Mouse (Mus musculus) liver, embryonic 11.5 days (tissue): ENCODE measurements around the gene Pi4k2a. TPM values are rescaled to one million over a fixed set of nuclear protein-coding genes. Genes with fewer than 3 reads are reported as not detected.

Experiments
- ATAC-seq: fragments of 200-750 bp; cut with Nextera tagmentation; replicated peaks from 2 replicates; pipeline ENCODE4 v1.8.0; 2017; ENCODE audit warnings: moderate number of reproducible peaks, mild to moderate bottlenecking, moderate TSS enrichment, moderate library complexity; ENCODE audit not compliant: low FRiP score
- DNase-seq: peaks from one replicate; pipeline ENCODE4 v3.0.0-alpha.2; 2017; ENCODE audit warnings: low spot score
- H3K27ac ChIP-seq: fragments of 300-500 bp; sonication (generic); 2 replicates; pipeline ENCODE4 v1.5.1; 2014; ENCODE audit warnings: mild to moderate bottlenecking, low read depth, low read length, control low read depth
- H3K27me3 ChIP-seq: fragments of 300-500 bp; sonication (generic); replicated peaks from 2 replicates; pipeline ENCODE4 v1.6.1; 2014; ENCODE audit warnings: low read length, mixed read lengths; ENCODE audit not compliant: control insufficient read depth, insufficient read depth
- H3K36me3 ChIP-seq: fragments of 300-500 bp; sonication (generic); 2 replicates; pipeline ENCODE4 v1.6.1; 2014; ENCODE audit warnings: mild to moderate bottlenecking, low read length, moderate library complexity, mixed read lengths; ENCODE audit not compliant: control insufficient read depth, insufficient read depth
- H3K4me1 ChIP-seq: fragments of 300-500 bp; sonication (generic); replicated peaks from 2 replicates; pipeline ENCODE4 v1.6.1; 2014; ENCODE audit warnings: low read length, mixed read lengths; ENCODE audit not compliant: control insufficient read depth, insufficient read depth
- H3K4me2 ChIP-seq: fragments of 300-500 bp; sonication (generic); 2 replicates; pipeline ENCODE4 v1.6.1; 2014; ENCODE audit warnings: mild to moderate bottlenecking, control low read depth, moderate library complexity
- H3K4me3 ChIP-seq: fragments of 300-500 bp; sonication (generic); 2 replicates; pipeline ENCODE4 v1.5.1; 2014; ENCODE audit warnings: low read depth, low read length, control low read depth
- H3K9ac ChIP-seq: fragments of 300-500 bp; sonication (generic); 2 replicates; pipeline ENCODE4 v1.6.1; 2014; ENCODE audit warnings: low read depth, low read length, control low read depth
- H3K9me3 ChIP-seq: fragments of 300-500 bp; sonication (generic); 2 replicates; pipeline ENCODE4 v1.6.1; 2016; ENCODE audit warnings: low read length, inconsistent platforms, mixed read lengths; ENCODE audit not compliant: control insufficient read depth
- WGBS: fragments of 180-500 bp; shearing (Covaris S2); extraction: QIAGEN DNeasy Blood & Tissue Kit; methylation state at CpG from one replicate; pipeline ENCODE4 v1.1.7; 2014; 5-methylcytosine and 5-hydroxymethylcytosine counted together
- polyA plus RNA-seq: library from polyadenylated mRNA; unstranded; fragments of >200 nt; fragmentation: Nextera tagmentation; extraction: Ambion mirVana; gene quantifications from 2 replicates; pipeline ENCODE4 v1.2.1, GENCODE M21; 2014

Pi4k2a gene
- polyA plus RNA-seq, 1 experiment from 2014 or later = 17.6 TPM

DNA sequence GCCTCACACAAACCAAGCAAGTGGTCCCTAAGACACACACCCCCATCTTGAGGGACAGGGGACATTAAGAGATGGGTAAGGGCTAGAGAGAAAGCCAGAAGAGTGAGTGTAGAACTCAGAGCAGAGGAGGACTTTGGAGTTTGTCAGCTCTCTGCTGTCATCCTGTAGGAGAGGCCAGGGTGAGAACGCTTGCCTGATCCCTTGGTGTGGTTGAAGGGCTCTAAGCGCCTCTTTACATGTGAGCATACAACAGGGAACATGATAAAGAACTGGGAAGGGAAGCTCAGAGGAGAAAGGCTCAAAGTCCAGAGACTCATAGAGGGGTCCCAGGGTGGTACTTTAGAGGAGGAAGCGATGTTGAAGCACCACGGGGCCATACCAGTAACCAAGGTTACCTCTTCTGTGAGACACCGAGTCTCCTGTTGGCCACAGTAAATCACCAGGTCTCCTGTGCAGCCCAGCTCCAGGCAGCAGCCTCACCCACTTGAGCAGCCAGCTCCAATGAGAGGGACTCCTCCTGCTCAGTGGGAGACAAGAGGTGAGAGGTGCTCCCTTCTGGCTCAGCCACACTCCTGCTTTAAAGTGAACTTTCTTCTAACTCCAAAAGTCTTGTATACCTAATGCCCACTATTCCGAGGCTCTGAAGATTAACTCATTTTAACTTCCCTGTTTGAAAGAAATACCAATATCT, 33.4 kb upstream of the Pi4k2a start:
- Histone ChIP-seq H3K9ac (no peak overlapping the region), H3K4me1 (no peaks in the 10 kb centered on the region), H3K36me3 (peaks cover 2% of the 10 kb centered on the region; the same call in 1 of the 2 replicates), H3K27me3 (no peaks in the 10 kb centered on the region), H3K4me3 (no peak overlapping the region), H3K27ac (no peak overlapping the region), H3K9me3 (no peaks in the 10 kb centered on the region), H3K4me2 (no peak overlapping the region)
- WGBS = 73% methylated on average over 6 of the region's 6 CpGs
- ATAC-seq (no peak), DNase-seq (no peak)

DNA sequence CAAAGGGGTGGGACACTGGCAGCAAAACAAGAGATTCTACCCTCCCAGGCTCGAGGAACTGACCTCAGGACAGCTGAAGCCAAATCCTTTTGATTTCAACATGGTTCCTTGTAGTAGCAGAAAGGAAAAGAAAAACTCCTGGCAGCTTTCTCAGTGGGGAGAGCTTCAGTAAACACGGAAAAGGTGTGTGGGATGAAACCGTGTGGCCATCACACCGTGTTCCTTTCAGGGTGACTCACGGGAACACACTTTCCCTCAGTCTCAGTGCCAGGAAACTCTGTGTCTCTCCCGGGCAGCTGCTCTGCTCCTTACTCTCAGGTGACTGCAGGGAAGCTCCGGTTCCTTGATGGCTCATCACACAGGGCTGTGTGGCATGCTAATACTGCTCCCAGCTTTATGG, 31.8 kb upstream of the Pi4k2a start:
- Histone ChIP-seq H3K4me3 (no peak overlapping the region), H3K27me3 (no peaks in the 10 kb centered on the region), H3K9me3 (no peaks in the 10 kb centered on the region), H3K36me3 (no peaks in the 10 kb centered on the region), H3K27ac (no peak overlapping the region), H3K9ac (no peak overlapping the region), H3K4me1 (no peaks in the 10 kb centered on the region), H3K4me2 (no peak overlapping the region)
- no peak for ATAC-seq
- 60% methylated on average over 7 of the region's 7 CpGs for WGBS
- DNase-seq = no peak

DNA sequence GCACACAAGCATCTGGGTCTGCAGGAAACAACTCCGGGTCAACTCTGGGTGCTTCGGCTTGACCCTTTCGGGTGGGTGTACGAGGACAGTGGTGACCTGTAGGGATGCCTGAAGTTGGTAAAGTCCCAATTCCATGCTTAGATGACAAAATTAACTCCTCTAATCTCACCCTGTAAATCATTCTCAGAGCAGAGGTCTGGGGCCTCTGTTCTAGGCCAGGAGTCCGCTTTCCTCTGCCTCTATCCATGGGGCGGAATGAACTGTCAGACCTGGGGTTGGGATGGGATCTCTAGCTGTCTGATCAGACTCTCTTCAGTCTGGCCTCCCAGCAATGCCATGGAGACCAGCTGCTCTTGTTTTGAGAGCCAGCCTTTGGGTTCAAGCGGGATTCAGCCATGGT, 28.8 kb upstream of the Pi4k2a start:
- no peak overlapping the region for H3K4me2 ChIP-seq
- no peak overlapping the region for H3K9ac ChIP-seq
- H3K36me3 ChIP-seq = no peaks in the 10 kb centered on the region
- no peak for ATAC-seq
- H3K27me3 ChIP-seq = no peaks in the 10 kb centered on the region
- no peak overlapping the region for H3K27ac ChIP-seq
- no peaks in the 10 kb centered on the region for H3K9me3 ChIP-seq
- 88% methylated on average over 7 of the region's 7 CpGs for WGBS
- no peaks in the 10 kb centered on the region for H3K4me1 ChIP-seq
- no peak for DNase-seq
- no peak overlapping the region for H3K4me3 ChIP-seq

DNA sequence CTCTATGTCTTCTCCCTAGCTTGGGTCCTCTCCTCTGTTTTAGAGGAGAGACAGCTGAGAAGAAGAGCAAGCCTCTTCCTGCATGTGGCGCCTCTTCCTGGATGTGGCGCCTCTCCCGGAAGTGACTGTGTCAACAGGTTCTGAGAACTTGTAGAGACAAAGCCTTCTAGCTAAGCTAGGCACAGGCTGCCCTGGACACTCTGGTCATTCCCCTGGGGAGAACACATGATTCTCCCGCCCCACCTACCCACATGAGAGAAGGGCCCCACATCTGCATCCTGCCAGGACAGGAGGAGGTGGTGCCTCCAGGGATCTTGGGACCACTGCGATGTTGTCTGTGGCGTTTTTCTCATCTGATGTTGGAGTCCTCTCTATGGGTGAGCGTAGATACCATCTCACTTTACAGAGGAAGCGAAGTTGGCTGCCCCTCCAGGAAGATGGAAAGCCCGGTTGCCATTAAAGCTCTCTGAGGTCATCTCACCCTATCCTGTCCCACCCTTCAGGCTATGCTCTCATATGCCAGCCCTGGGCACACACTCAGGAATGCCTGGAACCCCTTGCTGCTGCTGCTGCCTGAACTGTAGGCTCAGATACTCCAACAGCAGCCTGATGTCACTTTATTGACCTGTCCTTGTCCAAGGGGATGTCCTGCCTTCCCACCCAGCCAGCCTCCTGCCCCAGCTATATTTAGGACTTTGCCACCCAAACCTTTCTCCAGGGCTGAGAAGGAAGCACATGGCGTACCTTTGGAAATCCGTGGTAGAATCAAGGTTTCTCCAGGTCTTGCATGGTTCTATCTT, 21.6 kb upstream of the Pi4k2a start:
- H3K27me3 ChIP-seq = no peaks in the 10 kb centered on the region
- no peak overlapping the region for H3K9ac ChIP-seq
- no peak overlapping the region for H3K4me2 ChIP-seq
- no peak for ATAC-seq
- no peaks in the 10 kb centered on the region for H3K36me3 ChIP-seq
- no peak for DNase-seq
- no peak overlapping the region for H3K4me3 ChIP-seq
- 65% methylated on average over 11 of the region's 11 CpGs for WGBS
- H3K4me1 ChIP-seq = no peaks in the 10 kb centered on the region; the same call in 1 of the 2 replicates
- H3K9me3 ChIP-seq = no peaks in the 10 kb centered on the region
- H3K27ac ChIP-seq = no peak overlapping the region

DNA sequence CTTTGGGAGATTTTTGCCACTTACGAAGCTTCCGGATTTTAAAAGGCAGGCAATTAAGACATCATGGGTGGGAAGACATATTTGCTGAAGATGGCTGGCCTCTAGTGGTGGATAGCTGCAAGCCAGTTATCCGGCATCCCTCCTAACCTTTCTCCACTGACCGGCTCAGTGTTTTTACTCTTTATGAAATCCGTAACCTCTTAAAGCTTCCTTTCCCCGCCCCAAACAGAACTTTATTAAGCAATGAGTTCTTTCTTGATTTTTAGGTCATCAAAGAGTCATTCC, 21.1 kb upstream of the Pi4k2a start:
- Histone ChIP-seq H3K27ac (no peak overlapping the region), H3K9ac (no peak overlapping the region), H3K4me1 (no peaks in the 10 kb centered on the region; the same call in 1 of the 2 replicates), H3K4me2 (no peak overlapping the region), H3K9me3 (no peaks in the 10 kb centered on the region), H3K27me3 (no peaks in the 10 kb centered on the region), H3K4me3 (no peak overlapping the region), H3K36me3 (no peaks in the 10 kb centered on the region)
- 61% methylated on average over 6 of the region's 6 CpGs for WGBS
- DNase-seq (no peak), ATAC-seq (no peak)

DNA sequence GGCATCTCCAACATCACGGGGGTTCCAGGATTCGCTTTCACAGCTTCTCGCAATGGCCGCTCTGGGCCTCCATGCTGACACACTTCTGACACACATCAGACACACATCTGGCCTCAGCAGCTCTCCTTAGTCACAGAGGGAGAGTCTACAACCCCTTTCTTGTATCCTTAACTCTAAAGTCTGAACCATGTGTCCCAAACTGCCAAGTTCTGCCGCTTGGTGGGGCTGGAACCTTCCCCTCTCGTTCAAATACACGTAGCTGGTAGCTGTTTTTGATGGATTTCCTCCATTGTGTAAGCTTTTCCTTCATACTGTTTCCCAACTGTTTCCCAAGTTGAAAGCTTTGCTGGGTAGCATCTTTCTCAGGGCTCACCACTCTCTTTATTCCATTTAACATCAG, 19.0 kb upstream of the Pi4k2a start:
- no peak overlapping the region for H3K4me3 ChIP-seq
- H3K27me3 ChIP-seq = no peaks in the 10 kb centered on the region
- no peaks in the 10 kb centered on the region for H3K9me3 ChIP-seq
- no peaks in the 10 kb centered on the region; the same call in 1 of the 2 replicates for H3K4me1 ChIP-seq
- H3K9ac ChIP-seq = no peak overlapping the region
- ATAC-seq (no peak), DNase-seq (no peak)
- no peaks in the 10 kb centered on the region; the same call in 1 of the 2 replicates for H3K36me3 ChIP-seq
- WGBS = 67% methylated on average over 7 of the region's 7 CpGs
- H3K4me2 ChIP-seq = no peak overlapping the region
- peak overlapping the region; percentile 25; the same call in 1 of the 2 replicates for H3K27ac ChIP-seq

DNA sequence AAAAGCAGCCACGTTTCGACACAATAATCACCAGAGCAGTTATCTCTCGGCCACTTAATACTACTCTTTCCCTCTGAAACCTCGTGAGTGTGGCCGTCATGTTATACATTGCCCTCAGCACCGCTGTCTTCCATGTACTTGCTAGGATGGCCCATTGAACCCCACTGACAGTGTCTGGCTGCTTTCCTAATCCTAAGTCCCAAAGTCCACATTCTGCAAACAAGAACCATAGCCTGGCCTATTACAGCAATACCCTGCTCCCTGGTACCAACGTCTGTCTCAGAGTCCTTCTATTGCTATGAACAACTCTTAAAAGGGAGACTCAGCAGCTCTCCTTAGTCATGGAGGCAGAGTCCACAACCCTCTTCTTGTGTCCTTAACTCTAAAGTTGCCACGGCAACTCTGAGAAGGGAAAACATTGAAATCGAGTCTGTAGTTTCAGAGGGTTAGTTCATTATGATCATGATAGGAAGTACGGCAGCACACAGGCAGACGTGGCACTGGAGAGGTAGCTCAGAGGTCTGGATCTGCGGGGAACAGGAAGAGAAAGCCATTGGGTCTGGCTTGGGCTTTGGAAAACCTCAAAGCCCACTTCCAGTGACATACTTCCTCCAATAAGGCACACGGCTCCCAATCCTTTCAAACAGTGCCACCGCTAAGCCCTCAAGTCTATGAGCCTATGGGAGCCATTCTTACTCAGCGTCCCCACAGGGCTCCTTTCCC, 18.2 kb upstream of the Pi4k2a start:
- H3K9me3 ChIP-seq = no peaks in the 10 kb centered on the region
- DNase-seq (no peak), ATAC-seq (peak; percentile 39; the same call in 1 of the 2 replicates)
- no peaks in the 10 kb centered on the region for H3K27me3 ChIP-seq
- no peak overlapping the region for H3K4me3 ChIP-seq
- peak overlapping the region; percentile 40; the same call in 1 of the 2 replicates for H3K27ac ChIP-seq
- H3K4me2 ChIP-seq = no peak overlapping the region
- H3K9ac ChIP-seq = no peak overlapping the region
- H3K4me1 ChIP-seq = no peaks in the 10 kb centered on the region; the same call in 1 of the 2 replicates
- 69% methylated on average over 15 of the region's 15 CpGs for WGBS
- no peaks in the 10 kb centered on the region; the same call in 1 of the 2 replicates for H3K36me3 ChIP-seq

DNA sequence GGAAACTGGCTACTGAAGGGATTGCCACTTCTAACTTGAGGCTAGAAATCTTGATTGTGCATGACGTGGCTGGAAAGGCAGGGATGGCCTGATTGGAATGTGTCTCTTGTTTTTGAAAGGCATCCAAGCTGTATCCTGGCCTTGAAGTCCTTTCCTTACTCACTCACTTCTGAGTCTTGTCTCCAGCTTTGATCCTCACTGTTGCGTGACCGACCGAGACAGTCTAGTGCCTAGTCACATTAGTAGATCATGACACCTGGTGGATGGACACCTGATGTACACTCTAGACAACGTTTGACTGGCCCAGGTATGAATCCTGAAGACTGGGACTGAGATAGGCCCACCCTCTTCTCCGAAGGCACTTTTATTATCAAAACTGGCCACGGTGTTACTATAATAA, 17.5 kb upstream of the Pi4k2a start:
- DNase-seq = no peak
- Histone ChIP-seq H3K36me3 (no peaks in the 10 kb centered on the region; the same call in 1 of the 2 replicates), H3K4me2 (no peak overlapping the region)

More for the DNA sequence above, 17.5 kb upstream of the Pi4k2a start:
- ATAC-seq = no peak
- H3K9me3 ChIP-seq = no peaks in the 10 kb centered on the region
- H3K4me3 ChIP-seq = no peak overlapping the region
- H3K9ac ChIP-seq = no peak overlapping the region
- 72% methylated on average over 7 of the region's 7 CpGs for WGBS
- no peak overlapping the region for H3K27ac ChIP-seq
- no peaks in the 10 kb centered on the region for H3K27me3 ChIP-seq
- H3K4me1 ChIP-seq = no peaks in the 10 kb centered on the region; the same call in 1 of the 2 replicates
